Mouse (Mus musculus) urinary bladder, postnatal 25 days (tissue): ENCODE measurements around the gene Galnt6.

Experiments used
- DNase-seq: peaks from one replicate; pipeline ENCODE4 v3.0.0; 2022; ENCODE audit warnings: low spot score

Gene Galnt6

DNA sequence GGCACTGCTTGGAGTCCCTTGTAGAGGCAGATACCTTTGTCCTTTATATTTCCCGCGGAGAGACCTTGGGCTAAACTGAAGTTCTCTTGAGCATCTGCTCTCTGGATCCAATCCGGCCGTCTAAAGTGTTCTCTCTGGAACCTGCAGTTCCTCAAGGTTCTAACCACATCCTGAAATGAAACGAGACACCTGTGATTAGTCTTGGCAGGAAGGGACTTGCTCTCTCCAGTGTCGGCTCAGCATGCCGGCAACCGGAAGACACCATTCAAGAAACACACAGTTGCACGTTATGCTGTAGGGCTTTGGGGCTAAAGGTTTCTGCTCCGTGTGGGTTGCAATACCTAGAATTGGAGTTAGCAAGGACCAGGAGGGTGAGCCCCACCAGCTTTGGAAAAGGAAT is 9.1 kb downstream of the Galnt6 start:
- DNase-seq: no peak

DNA sequence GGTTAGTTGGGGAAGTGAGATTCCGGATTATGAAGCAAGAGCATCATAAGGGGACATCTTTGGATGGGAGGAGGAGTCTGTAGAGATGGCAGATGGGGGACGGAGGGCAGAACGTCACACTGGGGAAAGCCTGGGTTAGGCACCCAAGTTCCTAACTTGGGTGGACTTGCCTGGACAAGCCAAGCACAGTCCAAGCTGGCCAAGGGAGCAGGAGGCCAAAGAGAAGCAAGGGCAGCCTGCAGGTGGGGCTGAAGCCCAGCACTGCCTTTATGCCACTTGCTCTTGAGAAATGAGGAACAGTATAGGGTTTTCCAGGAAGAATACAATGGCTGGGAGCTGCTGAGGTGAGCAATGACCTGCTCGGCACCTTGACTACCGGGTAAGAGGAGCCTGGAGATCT is 10.0 kb downstream of the Galnt6 start:
- DNase-seq: no peak

DNA sequence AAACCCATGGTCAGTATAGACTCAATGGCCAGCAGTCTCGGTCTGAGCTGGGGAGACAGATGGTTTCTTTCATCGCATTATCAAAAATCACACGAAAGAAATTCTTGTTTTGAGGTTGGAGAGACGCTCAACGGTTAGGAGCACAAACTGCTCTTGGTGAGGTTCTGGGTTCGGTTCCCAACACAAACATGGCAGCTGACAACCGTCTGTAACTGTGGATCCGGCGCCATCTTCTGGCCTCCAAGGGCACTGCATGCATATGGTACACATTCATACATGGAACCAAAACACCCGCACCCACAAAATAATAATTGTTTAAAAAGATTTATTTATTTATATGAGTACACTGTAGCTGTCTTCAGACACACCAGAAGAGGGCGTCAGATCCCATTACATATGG is 10.6 kb downstream of the Galnt6 start:
- no peak for DNase-seq

DNA sequence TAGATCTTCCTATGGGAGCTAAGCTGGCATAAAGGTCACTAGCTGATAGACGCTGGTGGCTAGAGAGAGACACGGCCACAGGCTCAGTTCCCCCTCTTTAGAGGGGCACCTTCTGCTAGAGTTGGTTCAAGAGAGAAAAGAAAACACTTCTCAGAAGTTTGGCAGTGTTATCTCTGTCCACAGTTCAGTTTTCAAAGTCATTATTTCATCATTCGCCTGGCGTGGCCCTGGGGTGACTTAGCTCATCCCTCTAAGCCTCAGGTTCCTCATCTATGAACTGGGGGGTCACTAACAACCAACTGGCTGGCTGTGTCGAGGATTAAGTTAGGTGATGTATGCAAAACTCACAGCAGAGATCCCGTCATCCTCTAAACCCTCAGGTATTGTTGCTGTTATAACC is 11.2 kb downstream of the Galnt6 start:
- no peak for DNase-seq

DNA sequence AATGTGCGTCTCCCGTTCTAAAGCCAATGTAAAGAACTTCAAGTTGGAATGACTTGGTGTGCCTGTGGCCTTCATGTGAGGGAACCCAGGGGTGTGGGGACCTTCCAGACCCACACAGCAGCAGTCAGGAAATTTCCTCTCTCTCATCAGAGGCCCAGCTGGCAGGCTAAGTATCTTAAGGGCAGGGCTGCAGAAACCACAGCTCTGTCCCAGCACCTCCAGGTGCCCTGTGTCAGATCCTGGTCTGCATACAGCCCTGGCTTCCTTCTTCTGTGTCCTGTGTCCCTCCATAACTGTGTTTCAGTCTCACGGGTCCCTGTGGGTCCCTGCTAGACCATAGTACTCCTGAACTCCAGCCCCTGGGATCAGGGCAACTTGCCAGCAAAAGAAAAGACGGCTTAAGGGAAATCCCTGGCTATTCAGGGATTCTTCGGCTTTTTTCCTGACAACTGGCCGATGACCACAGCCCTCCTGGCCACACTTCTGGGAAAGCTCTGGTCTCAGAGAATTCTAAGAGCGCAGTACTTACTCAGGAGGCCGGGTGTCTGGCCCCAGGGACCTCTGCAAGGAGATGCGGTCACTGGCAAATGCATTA is 13.7 kb downstream of the Galnt6 start:
- no peak for DNase-seq

DNA sequence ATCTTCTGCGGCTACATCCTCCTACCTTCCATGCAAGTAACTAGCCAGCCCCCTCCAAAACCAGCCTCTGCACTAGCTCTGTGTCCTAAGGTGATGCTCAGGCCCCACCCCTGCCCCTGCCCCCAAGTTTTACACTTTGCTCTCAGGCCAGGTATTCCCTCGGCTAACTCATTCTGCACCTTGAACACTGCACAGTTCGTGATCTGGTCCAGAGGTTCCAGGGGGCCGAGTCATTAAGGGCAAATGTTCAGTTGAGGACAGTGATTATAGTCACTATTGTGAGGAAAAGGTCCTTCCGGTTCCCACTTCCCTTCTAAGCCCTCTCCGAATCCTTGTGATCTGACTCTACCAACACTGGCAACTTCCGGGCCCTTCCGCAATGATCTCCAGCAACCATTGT is 14.7 kb downstream of the Galnt6 start:
- DNase-seq: no peak

DNA sequence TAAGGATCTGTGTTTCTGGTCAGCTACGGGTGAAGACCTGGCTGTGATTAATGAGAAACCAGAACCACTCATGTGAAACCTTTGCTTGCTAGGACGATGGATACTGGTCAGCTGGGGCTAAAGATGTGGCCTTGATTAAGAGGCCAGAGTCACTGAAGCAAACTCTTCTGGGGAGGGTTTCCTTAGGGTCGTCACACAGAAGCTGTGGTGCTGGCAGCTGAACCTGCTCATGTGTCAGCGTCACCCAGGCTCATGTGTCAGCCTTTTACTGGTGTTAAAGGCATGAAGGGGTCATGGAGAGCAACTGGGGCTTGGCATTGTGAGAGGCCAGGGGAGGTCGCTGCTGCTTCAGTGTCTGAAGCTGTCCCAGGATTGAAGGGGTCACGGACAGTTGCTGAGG is 18.3 kb downstream of the Galnt6 start:
- DNase-seq: no peak

DNA sequence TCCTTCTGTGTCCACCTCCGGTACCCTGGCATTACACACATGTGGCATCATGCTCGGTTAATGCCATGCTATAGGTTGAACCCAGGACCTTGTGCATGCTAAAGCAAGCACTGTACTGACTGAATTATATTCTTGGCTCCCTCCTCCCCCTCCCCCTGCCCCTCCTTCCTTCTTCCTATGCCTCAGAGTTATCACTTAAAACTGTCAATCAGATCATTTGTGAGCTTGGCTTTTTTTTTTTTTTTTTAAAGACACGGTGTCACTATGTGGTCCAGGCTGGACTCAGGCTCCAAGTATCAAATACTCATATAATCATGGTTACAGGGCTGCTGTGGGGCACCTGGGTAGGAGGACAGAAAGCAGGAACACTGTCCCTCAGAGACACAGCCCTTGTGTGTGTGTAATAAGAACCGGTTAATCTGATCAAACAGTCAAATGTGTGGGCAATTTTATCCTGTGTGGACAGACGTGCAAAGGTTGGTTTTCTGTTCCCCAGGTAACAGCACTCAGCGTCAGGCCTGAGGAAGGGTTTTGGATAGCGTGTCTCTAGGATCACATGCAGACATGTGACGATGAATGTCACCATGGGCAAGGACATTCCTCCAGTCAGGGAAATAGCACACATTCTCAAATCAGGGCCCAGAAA is 20.6 kb downstream of the Galnt6 start:
- no peak for DNase-seq

DNA sequence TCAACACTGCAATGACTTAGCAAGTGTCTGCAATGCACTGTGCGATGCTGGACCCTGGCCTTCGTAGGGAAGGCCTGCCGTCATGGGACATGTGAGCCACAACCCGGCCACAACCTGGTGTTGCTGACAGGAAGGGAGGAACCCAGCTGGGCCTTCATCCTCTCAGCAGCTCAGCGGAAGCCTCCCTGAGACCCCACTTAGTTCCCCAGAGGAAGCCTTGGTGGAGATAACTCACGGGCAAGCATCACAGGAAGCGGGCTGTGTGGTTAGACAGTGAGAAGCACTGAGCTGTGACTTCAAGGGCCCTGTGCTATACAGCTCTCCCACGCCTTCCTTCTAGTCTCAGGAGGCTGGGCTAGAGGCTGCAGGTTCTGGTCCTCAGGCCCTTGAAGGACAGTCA is 22.9 kb downstream of the Galnt6 start:
- no peak for DNase-seq

DNA sequence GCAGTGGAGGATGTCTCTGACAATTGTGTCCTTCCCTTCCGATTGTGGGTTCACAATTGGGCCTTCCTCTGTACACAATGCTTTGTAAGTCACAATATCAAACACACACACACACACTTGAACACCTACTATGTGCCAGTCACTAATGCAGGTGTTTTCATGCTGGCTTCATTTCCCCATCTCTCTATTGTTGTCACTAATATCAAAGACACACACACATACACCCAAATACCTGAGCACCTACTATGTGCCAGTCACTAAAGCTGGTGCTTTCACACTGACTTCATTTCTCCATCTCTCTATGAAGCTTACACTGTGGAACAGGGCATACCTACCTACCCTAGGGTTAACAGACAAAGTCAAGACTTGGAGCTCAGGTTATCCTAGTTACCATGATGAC is 23.8 kb downstream of the Galnt6 start:
- DNase-seq: no peak

DNA sequence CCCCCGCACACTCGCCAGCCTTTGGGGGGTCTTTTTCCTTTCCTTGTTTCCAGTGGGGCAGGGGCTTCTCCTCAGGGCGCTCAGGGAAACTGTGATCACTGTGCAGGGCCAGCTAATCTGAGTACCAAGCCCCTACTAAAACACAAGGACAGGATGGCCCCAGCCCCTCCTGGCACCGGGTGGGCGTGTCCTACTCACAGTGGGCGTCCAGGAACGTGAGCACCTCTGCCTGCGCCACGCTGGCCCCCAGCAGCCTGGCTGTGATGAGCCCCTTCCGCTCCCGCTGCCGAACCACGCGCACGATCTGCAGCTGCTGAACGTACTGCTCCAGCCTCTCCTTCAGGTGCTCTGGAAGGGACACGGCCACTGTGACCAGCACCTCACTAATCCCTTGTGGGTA is 25.3 kb downstream of the Galnt6 start:
- no peak for DNase-seq

DNA sequence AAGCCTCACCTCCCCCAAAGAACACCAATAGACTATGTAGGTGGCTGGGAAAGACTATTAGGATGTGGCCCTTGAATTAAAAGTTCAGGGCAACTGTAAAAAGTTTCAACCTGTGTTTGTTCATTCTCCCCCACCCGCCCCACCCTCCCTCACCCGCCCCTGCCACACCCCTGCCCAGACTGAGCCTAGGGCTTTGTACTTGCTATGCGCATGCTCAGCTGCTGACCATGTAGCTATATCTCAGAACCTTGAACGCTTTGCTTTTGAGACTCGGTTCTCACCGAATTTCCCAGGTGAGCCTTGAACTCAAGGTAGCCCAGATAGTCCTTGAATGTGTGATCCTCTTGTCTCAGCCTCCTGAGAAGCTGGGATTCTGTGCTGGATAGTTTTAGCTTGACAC is 27.3 kb downstream of the Galnt6 start:
- no peak for DNase-seq

DNA sequence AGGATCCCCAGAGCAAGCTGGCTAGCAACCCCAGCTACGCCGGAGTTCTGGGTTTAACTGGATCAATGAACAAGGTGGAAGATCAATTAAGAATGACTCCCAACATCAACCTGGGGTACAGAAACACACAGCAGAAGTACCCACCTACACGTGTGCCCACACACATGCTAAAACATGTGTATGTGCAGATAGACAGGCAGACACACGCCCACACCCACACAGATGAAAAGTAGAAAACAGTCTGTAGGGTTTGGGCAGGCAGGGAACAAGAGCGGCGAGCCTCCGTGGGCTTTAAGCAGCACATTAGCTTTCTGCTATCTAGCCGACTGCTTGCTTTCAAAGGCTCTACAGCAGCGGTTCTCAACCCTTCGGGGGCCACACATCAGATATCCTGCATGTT is 28.1 kb downstream of the Galnt6 start:
- no peak for DNase-seq

DNA sequence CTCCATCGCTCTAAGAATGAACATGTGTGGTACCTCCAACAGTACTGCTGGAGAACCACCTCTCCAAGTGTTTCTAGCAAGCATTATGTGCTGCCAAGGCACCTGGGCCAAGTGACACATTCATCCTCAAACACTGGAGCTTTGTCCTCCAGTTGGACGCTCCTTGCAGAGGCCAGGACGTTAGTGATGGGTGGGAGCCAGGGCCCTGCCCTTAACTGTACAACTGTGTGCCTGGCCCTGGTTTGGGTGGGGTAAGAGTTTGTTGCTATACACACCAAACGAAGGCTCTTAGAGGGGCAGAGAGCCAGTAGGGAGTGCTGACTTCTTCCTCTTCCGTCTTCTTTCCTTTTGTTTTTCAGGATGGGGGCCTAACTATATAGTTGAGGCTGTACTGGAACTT is 28.8 kb downstream of the Galnt6 start:
- no peak for DNase-seq

DNA sequence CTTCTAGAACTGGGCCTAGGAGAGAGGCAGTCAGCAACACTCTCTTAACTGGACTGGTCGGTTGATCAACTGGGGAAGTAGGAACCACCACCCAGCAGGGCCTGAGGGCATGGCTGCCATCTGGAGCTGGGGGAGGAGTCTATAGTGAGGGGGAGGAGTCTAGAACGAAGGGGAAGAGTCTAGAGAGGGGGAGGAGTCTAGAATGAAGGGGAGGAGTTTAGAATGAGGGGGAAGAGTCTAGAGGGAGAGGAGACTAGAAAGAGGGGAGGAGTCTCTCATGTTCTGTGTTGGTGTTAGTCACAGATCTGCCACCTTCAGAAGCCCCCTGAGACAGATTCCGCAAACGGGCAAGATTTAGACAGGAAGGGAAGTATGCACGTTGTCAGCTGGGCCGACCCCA is 29.8 kb downstream of the Galnt6 start:
- DNase-seq: no peak

DNA sequence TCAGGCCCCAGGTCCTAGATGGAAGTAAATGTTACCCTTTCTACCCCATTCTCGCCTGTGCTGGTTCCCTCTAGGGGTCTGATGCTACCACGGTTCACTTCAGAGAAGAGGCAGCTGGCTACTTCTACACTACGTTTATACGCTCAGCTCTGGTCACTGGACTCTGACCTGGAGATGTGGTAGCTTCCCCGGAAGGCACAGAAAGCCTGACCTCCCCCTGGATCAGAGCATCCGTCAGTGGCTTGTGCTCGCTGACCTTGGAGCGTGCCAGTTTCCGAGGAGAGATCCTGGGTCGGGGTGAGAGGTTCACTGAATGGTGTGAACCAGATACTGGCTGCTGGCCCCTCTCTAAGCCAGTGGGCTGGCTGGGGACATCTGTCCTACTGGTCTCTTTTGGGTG is 31.1 kb downstream of the Galnt6 start:
- DNase-seq: no peak

DNA sequence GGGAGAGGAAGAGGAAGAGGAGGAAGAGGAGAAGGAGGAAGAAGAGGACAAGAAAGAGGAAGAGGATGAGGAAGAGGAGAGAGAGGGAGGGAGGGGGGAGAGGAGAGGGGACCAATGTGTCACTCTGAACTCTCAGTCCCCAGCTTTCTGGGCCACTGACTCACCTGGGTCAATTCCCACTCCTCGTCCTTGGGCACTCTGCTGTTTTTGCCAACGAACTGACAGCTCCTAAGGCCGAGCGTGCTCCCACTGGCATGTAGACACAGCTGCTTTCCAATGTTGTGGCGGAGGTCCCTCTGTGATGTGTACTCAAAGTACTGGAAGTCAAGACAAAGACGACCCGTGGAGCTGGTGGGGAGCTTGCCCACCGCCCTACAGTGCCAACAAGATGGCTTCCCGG is 34.8 kb downstream of the Galnt6 start:
- no peak for DNase-seq

DNA sequence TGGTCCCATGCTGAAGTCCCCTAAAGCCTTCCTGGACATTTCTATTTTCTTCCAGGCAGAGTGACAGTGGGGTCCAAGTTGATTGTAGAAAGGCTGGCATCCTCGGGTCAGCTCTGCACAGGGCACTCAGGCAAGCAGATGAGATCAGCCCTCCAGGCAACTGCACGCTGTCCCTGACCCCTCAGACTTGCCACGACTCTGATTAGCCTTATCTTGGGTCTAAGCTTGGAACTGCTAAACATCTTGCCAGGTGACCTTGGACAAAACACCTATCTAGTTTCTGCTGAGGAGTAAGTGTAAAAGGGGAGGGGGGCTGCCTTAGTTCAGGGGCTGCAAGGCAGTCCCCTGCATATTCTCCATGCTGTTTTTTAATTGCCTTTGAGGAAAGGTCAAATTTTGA is 37.2 kb downstream of the Galnt6 start:
- DNase-seq: no peak

DNA sequence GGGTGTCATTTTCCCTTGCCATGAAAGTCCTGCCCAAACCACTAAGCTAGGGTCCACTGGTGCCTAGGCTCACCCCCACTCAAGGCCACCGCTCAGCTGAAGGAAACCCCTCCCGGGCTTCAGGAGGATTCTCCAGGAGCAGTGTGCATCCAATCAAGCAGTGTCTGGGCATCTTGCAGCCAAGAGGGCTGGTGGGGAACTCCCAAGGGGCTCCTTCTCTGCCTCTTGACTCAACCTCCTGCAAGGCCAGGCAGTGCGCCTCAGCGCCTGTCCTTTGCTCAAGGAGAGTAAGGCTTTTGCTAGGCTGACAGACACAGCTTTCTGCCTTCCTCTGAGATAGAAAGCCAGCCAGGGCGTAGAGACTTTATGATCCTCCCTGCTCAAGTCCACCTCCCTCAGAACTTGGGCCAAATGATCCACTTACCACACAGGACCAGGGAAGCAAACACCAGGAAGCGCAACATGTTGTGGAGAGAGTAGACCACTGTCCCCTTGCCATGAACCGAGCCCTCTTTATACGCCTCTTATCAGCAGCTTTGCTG is 41.7 kb downstream of the Galnt6 start, which contains the start of gene Cela1:
TSS of gene Cela1 (minus strand) at position 492 of the 542 bp plus-strand sequence.
- no peak for DNase-seq

DNA sequence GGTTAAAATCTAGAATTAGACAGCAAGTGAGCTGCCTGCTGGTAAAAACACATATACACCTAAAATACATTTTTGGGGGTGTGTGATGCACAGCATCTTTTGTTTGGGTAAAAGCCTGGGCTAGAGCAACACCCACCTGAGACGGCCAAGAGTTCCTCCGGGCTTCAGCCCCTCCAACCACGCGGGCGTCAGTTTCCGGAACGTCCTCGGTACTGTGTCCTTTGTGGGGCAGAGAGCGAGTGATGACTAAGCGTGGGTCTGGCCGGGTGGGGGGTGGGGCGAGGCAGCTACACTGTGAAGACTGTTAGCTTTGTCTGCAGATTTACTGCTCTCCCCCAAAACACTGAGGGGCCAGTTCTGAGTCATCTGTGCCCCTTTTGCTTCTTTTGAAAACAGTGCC is 42.2 kb downstream of the Galnt6 start:
- DNase-seq: peak; percentile 46

DNA sequence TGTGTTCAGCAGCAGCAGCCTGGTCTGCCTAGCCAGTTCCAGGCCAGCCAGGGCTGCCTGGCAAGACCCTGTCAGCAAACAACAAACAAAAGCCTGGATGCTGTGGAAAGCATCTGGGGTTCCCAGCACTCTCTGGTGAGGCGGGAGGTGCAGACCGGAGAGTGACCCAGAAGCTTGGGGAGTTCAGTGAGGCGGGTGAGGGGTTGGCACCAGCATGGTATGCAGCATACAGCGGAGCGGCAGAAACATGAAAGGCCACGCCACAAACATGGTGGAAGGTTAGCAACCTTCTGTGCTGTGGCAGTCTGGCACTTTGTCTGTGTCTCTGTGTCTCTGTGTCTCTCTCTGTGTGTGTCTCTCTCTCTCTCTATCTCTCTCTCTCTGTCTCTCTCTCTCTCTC is 42.7 kb downstream of the Galnt6 start:
- no peak for DNase-seq

DNA sequence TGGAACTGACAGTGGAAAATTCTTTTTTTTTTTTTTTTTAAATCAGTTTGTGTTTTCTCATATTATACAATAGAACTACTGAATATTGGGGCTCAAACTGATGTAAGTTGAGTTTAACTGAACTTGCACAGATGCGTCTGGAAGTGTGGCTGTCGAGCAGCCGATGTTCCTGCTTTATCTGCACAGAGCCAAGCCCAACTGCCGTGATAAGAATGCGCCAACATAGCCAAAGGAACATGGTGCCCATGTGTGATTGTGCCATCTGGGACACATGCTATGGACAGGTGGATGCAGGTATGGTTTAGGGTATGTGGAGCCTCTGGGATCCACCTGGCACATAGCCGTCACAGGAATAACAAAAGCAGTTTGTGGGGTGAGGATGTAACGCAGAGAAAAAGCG is 43.3 kb downstream of the Galnt6 start:
- no peak for DNase-seq

DNA sequence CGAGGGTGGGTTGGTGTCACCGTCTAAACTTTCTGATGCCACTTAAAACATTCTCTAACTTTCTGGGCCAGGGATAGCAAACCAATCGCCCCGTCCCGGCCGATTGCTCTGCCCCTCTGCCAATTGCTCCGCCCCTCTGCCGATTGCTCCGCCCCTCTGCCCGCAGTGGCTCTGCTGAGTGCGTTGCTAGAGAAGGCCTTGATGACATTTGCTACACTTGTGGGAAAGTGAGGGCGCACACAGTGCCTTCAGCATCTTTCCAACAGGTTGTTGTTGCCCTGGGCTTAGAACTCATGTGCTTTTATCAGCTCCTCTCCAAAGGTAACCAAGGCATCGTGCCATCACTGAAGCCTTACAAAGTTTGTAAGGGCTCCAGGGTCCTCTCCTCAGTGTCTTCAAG is 43.9 kb downstream of the Galnt6 start:
- no peak for DNase-seq

DNA sequence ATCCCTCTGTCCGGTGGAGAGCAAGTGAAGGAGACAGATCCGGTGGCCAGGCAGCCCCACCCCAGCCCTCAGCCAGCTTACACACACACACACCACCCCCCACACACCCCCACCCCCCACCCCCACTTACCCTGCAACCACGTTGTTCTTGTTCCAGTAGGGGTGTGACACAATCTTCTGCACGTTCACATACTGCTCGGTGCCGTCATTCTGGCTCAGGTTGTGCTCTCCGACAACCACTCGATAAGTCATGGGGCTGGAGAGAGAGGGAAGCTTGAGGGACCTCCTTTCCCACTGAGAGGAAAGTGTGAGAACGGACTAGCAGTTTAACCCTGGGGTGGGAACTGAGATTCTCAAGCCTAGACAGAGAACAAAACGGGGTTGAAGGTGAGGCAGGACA is 44.7 kb downstream of the Galnt6 start:
- no peak for DNase-seq
